Mouse (Mus musculus): Measurements from ENCODE around the gene Chn2.

Gene Chn2

GRCm38 (mm10) chr6:54039357-54039804 is at the start of gene Chn2:
Gene Chn2 (plus strand): TSS chr6:54039554.
- DNase-seq (ENCODE audit: inconsistent ontology term), result no peak

- no peak for DNase-seq (ENCODE audit: inconsistent ontology term)
Observed at GRCm38 (mm10) chr6:53992386-53992785, 47.0 kb upstream of the Chn2 start.

GRCm38 (mm10) chr6:53995519-53995918 is 43.8 kb upstream of the Chn2 start:
- DNase-seq (ENCODE audit: inconsistent ontology term), result no peak

GRCm38 (mm10) chr6:53996226-53996955 is 43.0 kb upstream of the Chn2 start:
- DNase-seq (ENCODE audit: inconsistent ontology term), result no peak

- DNase-seq (ENCODE audit: inconsistent ontology term), result no peak
Observed at GRCm38 (mm10) chr6:54005302-54005701, 34.1 kb upstream of the Chn2 start.

GRCm38 (mm10) chr6:54008448-54009120 is 30.8 kb upstream of the Chn2 start:
- no peak for DNase-seq (ENCODE audit: inconsistent ontology term)

- DNase-seq (ENCODE audit: inconsistent ontology term), result no peak
Observed at GRCm38 (mm10) chr6:54009293-54009692, 30.1 kb upstream of the Chn2 start.

GRCm38 (mm10) chr6:54010362-54010761 is 29.0 kb upstream of the Chn2 start:
- no peak for DNase-seq (ENCODE audit: inconsistent ontology term)

- no peak for DNase-seq (ENCODE audit: inconsistent ontology term)
Observed at GRCm38 (mm10) chr6:54012163-54012562, 27.2 kb upstream of the Chn2 start.

- DNase-seq (ENCODE audit: inconsistent ontology term), result peak; percentile 75
Observed at GRCm38 (mm10) chr6:54018038-54018437, 21.3 kb upstream of the Chn2 start.

GRCm38 (mm10) chr6:54018861-54019260 is 20.5 kb upstream of the Chn2 start:
- DNase-seq (ENCODE audit: inconsistent ontology term), result no peak

GRCm38 (mm10) chr6:54021123-54021789 is 18.1 kb upstream of the Chn2 start:
- DNase-seq (ENCODE audit: inconsistent ontology term), result peak; percentile 21

GRCm38 (mm10) chr6:54023846-54024245 is 15.5 kb upstream of the Chn2 start:
- DNase-seq (ENCODE audit: inconsistent ontology term), result no peak

GRCm38 (mm10) chr6:54028706-54029105 is 10.6 kb upstream of the Chn2 start:
- DNase-seq (ENCODE audit: inconsistent ontology term), result peak; percentile 37

- no peak for DNase-seq (ENCODE audit: inconsistent ontology term)
Observed at GRCm38 (mm10) chr6:54030351-54030750, 9.0 kb upstream of the Chn2 start.

GRCm38 (mm10) chr6:54030776-54031175 is 8.6 kb upstream of the Chn2 start:
- DNase-seq (ENCODE audit: inconsistent ontology term), result no peak

- DNase-seq (ENCODE audit: inconsistent ontology term), result peak; percentile 44
Observed at GRCm38 (mm10) chr6:54034471-54034870, 4.9 kb upstream of the Chn2 start.

- no peak for DNase-seq (ENCODE audit: inconsistent ontology term)
Observed at GRCm38 (mm10) chr6:54035548-54035947, 3.8 kb upstream of the Chn2 start.

- no peak for DNase-seq (ENCODE audit: inconsistent ontology term)
Observed at GRCm38 (mm10) chr6:54038866-54039265, 488 bp upstream of the Chn2 start.

GRCm38 (mm10) chr6:54039805-54040447 is 572 bp downstream of the Chn2 start:
- DNase-seq (ENCODE audit: inconsistent ontology term), result peak; percentile 77

GRCm38 (mm10) chr6:54040448-54040844 is 1.1 kb downstream of the Chn2 start:
- no peak for DNase-seq (ENCODE audit: inconsistent ontology term)

- no peak for DNase-seq (ENCODE audit: inconsistent ontology term)
Observed at GRCm38 (mm10) chr6:54041386-54042043, 2.2 kb downstream of the Chn2 start.

Data from Muller cell, postnatal 12 days (primary cell).